Mouse (Mus musculus): ENCODE measurements around the gene Kansl2.

- TF ChIP-seq CTCF (conservative IDR thresholded peaks at IDR 0.05 in 1 of 2, IDR thresholded peaks at IDR 0.05 in 1 of 2; ENCODE audit: low read depth in 2 of 2, low read length in 2 of 2), result no peak
- TF ChIP-seq POLR2A (IDR thresholded peaks at IDR 0.05; ENCODE audit: low read depth, low read length), result no peak
- no peak for TF ChIP-seq GABPA (IDR thresholded peaks at IDR 0.05; ENCODE audit: insufficient replicate concordance, low read depth, low read length)
- no peak for TF ChIP-seq ZC3H11A (IDR thresholded peaks at IDR 0.05; ENCODE audit: low read depth, low read length)
- no peak for TF ChIP-seq MAFK (IDR thresholded peaks at IDR 0.05; ENCODE audit: insufficient replicate concordance, low read length)
- TF ChIP-seq MYC (IDR thresholded peaks at IDR 0.05; ENCODE audit: low read depth, low read length), result no peak
- TF ChIP-seq HCFC1 (IDR thresholded peaks at IDR 0.05; ENCODE audit: low read depth, low read length), result no peak
- TF ChIP-seq EP300 (IDR thresholded peaks at IDR 0.05; ENCODE audit: low read length), result no peak
Observed at GRCm38 (mm10) chr15:98536828-98537510, 2.9 kb upstream of the Kansl2 start.
